Mouse (Mus musculus) embryonic fibroblast, embryonic 13.5 days (primary cell): ENCODE results near the gene Kif1b.

Experiments used
- CTCF ChIP-seq: IDR thresholded peaks from 2 replicates; pipeline ENCODE4 v1.5.1; 2011; ENCODE audit warnings: mild to moderate bottlenecking, control low read depth, low read length, moderate library complexity, borderline replicate concordance; ENCODE audit not compliant: insufficient read depth
- POLR2A ChIP-seq: IDR thresholded peaks from 2 replicates; pipeline ENCODE4 v1.6.1; 2011; ENCODE audit warnings: low read depth, mild to moderate bottlenecking, control low read depth, low read length, moderate library complexity

DNA sequence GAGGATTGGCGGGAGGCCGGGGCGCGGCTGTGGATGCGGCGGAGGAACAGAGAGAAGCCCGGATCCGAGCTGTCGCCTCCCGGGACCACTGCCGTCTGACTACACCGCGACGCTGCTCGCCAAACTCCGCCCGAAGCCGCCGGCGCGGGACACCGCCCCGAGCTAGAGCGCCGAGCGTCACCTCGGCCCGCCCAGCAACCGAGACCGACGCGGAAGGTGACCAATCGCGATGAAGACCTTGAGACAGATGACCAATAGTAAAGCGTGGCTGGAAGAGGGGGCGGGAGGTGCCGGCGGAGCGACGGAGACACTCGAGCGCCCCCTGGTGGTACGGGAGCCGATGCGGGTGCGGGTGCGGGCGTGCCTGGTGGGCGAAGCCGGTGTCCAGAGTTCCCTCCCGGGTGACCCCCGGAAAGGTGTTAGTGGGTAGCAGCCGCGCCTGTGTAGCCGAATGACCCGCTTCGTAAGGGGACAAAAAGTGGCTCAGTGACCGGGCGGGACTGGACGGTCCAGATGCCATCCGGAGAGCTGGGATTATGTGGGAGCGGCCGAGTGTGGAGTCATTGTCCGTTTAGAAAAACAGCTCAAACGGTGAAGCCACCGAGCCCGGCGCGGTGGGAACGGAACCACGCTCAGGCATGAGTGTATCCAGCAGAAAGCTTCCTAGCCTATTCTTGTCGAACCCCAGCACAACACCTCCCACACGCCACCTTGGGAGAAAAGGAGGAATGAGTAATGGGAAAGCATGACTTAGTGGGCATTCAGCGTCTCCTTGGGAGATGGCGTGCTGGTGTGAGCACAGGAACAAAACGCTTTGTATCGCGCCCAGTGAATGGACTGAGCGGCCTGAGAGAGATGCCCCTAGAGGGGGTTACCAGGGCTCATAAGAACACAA is at the start of gene Kif1b:
- TF ChIP-seq CTCF, result peak; percentile 85
- peak; percentile 89 for TF ChIP-seq POLR2A
